Mouse (Mus musculus) adrenal gland, postnatal 10 days (tissue): Measurements from ENCODE around the gene Fam78a. TPM values are rescaled to one million over a fixed set of nuclear protein-coding genes. Genes with fewer than 3 reads are reported as not detected.
"Not testable (repeated sequence)": the region's sequence is repeated elsewhere in the genome, so short reads cannot be mapped to it uniquely, and the experiment has no call there.

ENCODE experiments used
- DNase-seq: peaks from one replicate; pipeline ENCODE4 v3.0.0; 2021; ENCODE audit warnings: mixed read lengths
- microRNA-seq: library from miRNA; unstranded; fragments of <30 nt; microRNA quantifications from one replicate; pipeline ENCODE4 v1.2.0, GENCODE M21; 2021
- total RNA-seq, 2 experiments: library from RNA; stranded (reverse); gene quantifications; 2 replicates each; pipeline ENCODE4 v1.2.3; 2021

Gene Fam78a
- total RNA-seq, 2 experiments from 2014 or later, result 3.2 to 5.4 TPM

GRCm38 (mm10) chr2:32043836-32044235 is 40.8 kb downstream of the Fam78a start:
- DNase-seq, result peak; percentile 21

- DNase-seq, result no peak
Observed at GRCm38 (mm10) chr2:32041087-32041486, 43.6 kb downstream of the Fam78a start.

GRCm38 (mm10) chr2:32040646-32041045 is 44.0 kb downstream of the Fam78a start:
- DNase-seq, result not testable (repeated sequence)

GRCm38 (mm10) chr2:32038661-32039081 is 46.0 kb downstream of the Fam78a start:
- DNase-seq, result no peak

GRCm38 (mm10) chr2:32037279-32037858 is 47.3 kb downstream of the Fam78a start:
- no peak for DNase-seq

GRCm38 (mm10) chr2:32034206-32034605 is 50.5 kb downstream of the Fam78a start:
- DNase-seq, result no peak

- peak; percentile 86 for DNase-seq
Observed at GRCm38 (mm10) chr2:32033436-32033835, 51.2 kb downstream of the Fam78a start.

- no peak for DNase-seq
Observed at GRCm38 (mm10) chr2:32029636-32030035, 55.0 kb downstream of the Fam78a start.

GRCm38 (mm10) chr2:32024372-32024771 is 60.3 kb downstream of the Fam78a start:
- DNase-seq, result no peak

- DNase-seq, result no peak
Observed at GRCm38 (mm10) chr2:32020229-32020628, 64.4 kb downstream of the Fam78a start.

GRCm38 (mm10) chr2:32019704-32020103 is 65.0 kb downstream of the Fam78a start:
- DNase-seq, result peak; percentile 38

- DNase-seq, result no peak
Observed at GRCm38 (mm10) chr2:32008716-32009115, 75.9 kb downstream of the Fam78a start.

GRCm38 (mm10) chr2:32008311-32008710 is 76.3 kb downstream of the Fam78a start:
- no peak for DNase-seq

Small RNA genes within 50 kb of the gene (microRNA-seq; reads per million reads assigned to microRNA genes)
- gene Mir7674, result 1.4 reads per million

Other genes with a start within 250 kb of the Fam78a start
- gene Fibcd1, start 238.9 kb downstream of the Fam78a start, total RNA-seq, result under 1 TPM; 0.27 to 0.39 TPM
- 10 to 100 TPM; 11.3 to 11.4 TPM for gene Lamc3, start 197.6 kb downstream of the Fam78a start, total RNA-seq
- gene Aif1l, start 134.7 kb downstream of the Fam78a start, total RNA-seq, result 10 to 100 TPM in 1 of 2 experiments, 1 to 10 TPM in 1; 8.3 to 14.1 TPM
- gene Nup214, start 110.4 kb downstream of the Fam78a start, total RNA-seq, result 10 to 100 TPM; 47.4 to 57.8 TPM
- gene Plpp7, start 10.7 kb upstream of the Fam78a start, total RNA-seq, result 1 to 10 TPM; 3.9 to 8.6 TPM
- gene Prrc2b, start 66.2 kb upstream of the Fam78a start, total RNA-seq, result 100 to 1,000 TPM in 1 of 2 experiments, 10 to 100 TPM in 1; 83.4 to 102 TPM
- 10 to 100 TPM; 29.9 to 49.3 TPM for gene Pomt1, start 151.7 kb upstream of the Fam78a start, total RNA-seq
- gene Uck1, start 175.3 kb upstream of the Fam78a start, total RNA-seq, result 100 to 1,000 TPM; 129 to 184 TPM
- 10 to 100 TPM; 62.1 to 77.3 TPM for gene Golga2, start 202.5 kb upstream of the Fam78a start, total RNA-seq
- gene Swi5, start 203.2 kb upstream of the Fam78a start, total RNA-seq, result 100 to 1,000 TPM; 248 to 255 TPM